Mouse (Mus musculus) liver (tissue): Measurements from ENCODE around the gene Mpzl3.
A peak's percentile ranks its signal among the peaks of the same experiment; 100 is the strongest.

ENCODE experiments used
- DNase-seq: peaks from one replicate; pipeline ENCODE4 v3.0.0-alpha.2; 2020; ENCODE audit warnings: mixed read lengths

Mpzl3 gene

GRCm38 (mm10) chr9:45103211-45103979 is 48.4 kb downstream of the Mpzl3 start:
- no peak for DNase-seq

GRCm38 (mm10) chr9:45105596-45106374 is 50.8 kb downstream of the Mpzl3 start:
- no peak for DNase-seq

- DNase-seq, result peak; percentile 34
Observed at GRCm38 (mm10) chr9:45115706-45116105, 60.7 kb downstream of the Mpzl3 start.

- no peak for DNase-seq
Observed at GRCm38 (mm10) chr9:45116819-45117218, 61.8 kb downstream of the Mpzl3 start.

- DNase-seq, result no peak
Observed at GRCm38 (mm10) chr9:45117741-45118431, 62.9 kb downstream of the Mpzl3 start, which contains the start of gene Scn2b. Scn2b (plus strand) TSS chr9:45117782.

GRCm38 (mm10) chr9:45118552-45118951 is 63.6 kb downstream of the Mpzl3 start:
- no peak for DNase-seq

GRCm38 (mm10) chr9:45119316-45119953 is 64.4 kb downstream of the Mpzl3 start:
- no peak for DNase-seq

- DNase-seq, result no peak
Observed at GRCm38 (mm10) chr9:45119954-45120530, 65.1 kb downstream of the Mpzl3 start.

- DNase-seq, result no peak
Observed at GRCm38 (mm10) chr9:45120567-45120966, 65.6 kb downstream of the Mpzl3 start.

- DNase-seq, result no peak
Observed at GRCm38 (mm10) chr9:45121001-45121400, 66.0 kb downstream of the Mpzl3 start.

GRCm38 (mm10) chr9:45121769-45122168 is 66.8 kb downstream of the Mpzl3 start:
- peak; percentile 67 for DNase-seq

- DNase-seq, result no peak
Observed at GRCm38 (mm10) chr9:45122209-45122761, 67.3 kb downstream of the Mpzl3 start.

GRCm38 (mm10) chr9:45125211-45125610 is 70.2 kb downstream of the Mpzl3 start:
- DNase-seq, result no peak

GRCm38 (mm10) chr9:45126941-45127340 is 72.0 kb downstream of the Mpzl3 start:
- DNase-seq, result no peak
